Mouse (Mus musculus): Measurements from ENCODE around the gene Slc39a5. TPM values are rescaled to one million over a fixed set of nuclear protein-coding genes. Genes with fewer than 3 reads are reported as not detected.

Gene Slc39a5
- polyA plus RNA-seq, 1 experiment from 2014 or later = 75.1 TPM

GRCm38 (mm10) chr10:128412558-128412957 lies 11.5 kb upstream of the Slc39a5 start:
- Histone ChIP-seq H3K36me3 (ENCODE audit: insufficient read depth, low read length) (peaks cover 28% of the 10 kb centered on the region), H3K9ac (replicated peaks; ENCODE audit: low read length) (peak overlapping the region; percentile 93), H3K4me2 (replicated peaks; ENCODE audit: low read depth, low read length) (peak overlapping the region; percentile 94), H3K27ac (ENCODE audit: low read length) (peak overlapping the region; percentile 98; the same call in 1 of the 2 replicates), H3K9me3 (ENCODE audit: low read length) (no peaks in the 10 kb centered on the region), H3K27me3 (ENCODE audit: insufficient read depth, low read length) (no peaks in the 10 kb centered on the region), H3K4me1 (ENCODE audit: insufficient read depth, low read length) (peaks cover 32% of the 10 kb centered on the region), H3K4me3 (ENCODE audit: low read length) (peak overlapping the region; percentile 99)
- no peak for ATAC-seq (ENCODE audit: low FRiP score, low TSS enrichment)
- WGBS = 36% methylated on average over 1 of the region's 1 CpGs

- Histone ChIP-seq H3K4me2 (replicated peaks; ENCODE audit: low read depth, low read length) (peak overlapping the region; percentile 94), H3K4me3 (ENCODE audit: low read length) (peak overlapping the region; percentile 99), H3K9ac (replicated peaks; ENCODE audit: low read length) (peak overlapping the region; percentile 93), H3K4me1 (ENCODE audit: insufficient read depth, low read length) (peaks cover 32% of the 10 kb centered on the region), H3K9me3 (ENCODE audit: low read length) (no peaks in the 10 kb centered on the region), H3K27me3 (ENCODE audit: insufficient read depth, low read length) (no peaks in the 10 kb centered on the region), H3K36me3 (ENCODE audit: insufficient read depth, low read length) (peaks cover 23% of the 10 kb centered on the region), H3K27ac (ENCODE audit: low read length) (peak overlapping the region; percentile 98)
- ATAC-seq (ENCODE audit: low FRiP score, low TSS enrichment) = no peak
- WGBS = 0% methylated on average over 14 of the region's 14 CpGs
Measured at GRCm38 (mm10) chr10:128412055-128412381, 11.0 kb upstream of the Slc39a5 start.

- H3K27ac ChIP-seq (ENCODE audit: low read length) = peak within 1 kb of the TSS; percentile 98
- H3K36me3 ChIP-seq (ENCODE audit: insufficient read depth, low read length) = peaks cover 17% of the 10 kb centered on the region
- peaks cover 32% of the 10 kb centered on the region for H3K4me1 ChIP-seq (ENCODE audit: insufficient read depth, low read length)
- no peaks in the 10 kb centered on the region for H3K9me3 ChIP-seq (ENCODE audit: low read length)
- H3K4me3 ChIP-seq (ENCODE audit: low read length) = peak within 1 kb of the TSS; percentile 99
- peak within 1 kb of the TSS; percentile 94 for H3K4me2 ChIP-seq (replicated peaks; ENCODE audit: low read depth, low read length)
- H3K27me3 ChIP-seq (ENCODE audit: insufficient read depth, low read length) = no peaks in the 10 kb centered on the region
- ATAC-seq (ENCODE audit: low FRiP score, low TSS enrichment) = peak; percentile 94
- peak within 1 kb of the TSS; percentile 93 for H3K9ac ChIP-seq (replicated peaks; ENCODE audit: low read length)
- 0% methylated on average over 50 of the region's 50 CpGs for WGBS
Measured at GRCm38 (mm10) chr10:128411211-128412054, 10.4 kb upstream of the Slc39a5 start, which contains the start of the genes Nabp2 and Rnf41. TSS of gene Nabp2 (minus strand) at chr10:128411492. TSS of gene Rnf41 (plus strand) at chr10:128411657.

- Histone ChIP-seq H3K9me3 (ENCODE audit: low read length) (no peaks in the 10 kb centered on the region), H3K4me3 (ENCODE audit: low read length) (peak overlapping the region; percentile 99), H3K27ac (ENCODE audit: low read length) (peak overlapping the region; percentile 98), H3K27me3 (ENCODE audit: insufficient read depth, low read length) (no peaks in the 10 kb centered on the region), H3K9ac (replicated peaks; ENCODE audit: low read length) (peak overlapping the region; percentile 55), H3K4me2 (replicated peaks; ENCODE audit: low read depth, low read length) (peak overlapping the region; percentile 94), H3K36me3 (ENCODE audit: insufficient read depth, low read length) (peaks cover 17% of the 10 kb centered on the region), H3K4me1 (ENCODE audit: insufficient read depth, low read length) (peaks cover 32% of the 10 kb centered on the region)
- ATAC-seq (ENCODE audit: low FRiP score, low TSS enrichment) = no peak
- 11% methylated on average over 4 of the region's 4 CpGs for WGBS
Measured at GRCm38 (mm10) chr10:128410560-128410845, 9.5 kb upstream of the Slc39a5 start.

- peak overlapping the region; percentile 99 for H3K4me3 ChIP-seq (ENCODE audit: low read length)
- H3K4me1 ChIP-seq (ENCODE audit: insufficient read depth, low read length) = peaks cover 32% of the 10 kb centered on the region
- 6% methylated on average over 36 of the region's 36 CpGs for whole genome bisulfite sequencing
- H3K27ac ChIP-seq (ENCODE audit: low read length) = peak overlapping the region; percentile 98
- peaks cover 14% of the 10 kb centered on the region for H3K36me3 ChIP-seq (ENCODE audit: insufficient read depth, low read length)
- peak; percentile 88 for ATAC-seq (ENCODE audit: low FRiP score, low TSS enrichment)
- no peaks in the 10 kb centered on the region for H3K9me3 ChIP-seq (ENCODE audit: low read length)
- H3K27me3 ChIP-seq (ENCODE audit: insufficient read depth, low read length) = no peaks in the 10 kb centered on the region
- peak overlapping the region; percentile 77 for H3K9ac ChIP-seq (replicated peaks; ENCODE audit: low read length)
- H3K4me2 ChIP-seq (replicated peaks; ENCODE audit: low read depth, low read length) = peak overlapping the region; percentile 96
Measured at GRCm38 (mm10) chr10:128409692-128410559, 8.9 kb upstream of the Slc39a5 start.

GRCm38 (mm10) chr10:128408591-128409535 lies 7.8 kb upstream of the Slc39a5 start:
- no peak for ATAC-seq (ENCODE audit: low FRiP score, low TSS enrichment)
- WGBS = 17% methylated on average over 35 of the region's 35 CpGs
- H3K4me1 ChIP-seq (ENCODE audit: insufficient read depth, low read length) = peaks cover 32% of the 10 kb centered on the region
- peak overlapping the region; percentile 99 for H3K4me3 ChIP-seq (ENCODE audit: low read length)
- peaks cover 10% of the 10 kb centered on the region for H3K36me3 ChIP-seq (ENCODE audit: insufficient read depth, low read length)
- peak overlapping the region; percentile 77 for H3K9ac ChIP-seq (replicated peaks; ENCODE audit: low read length)
- peak overlapping the region; percentile 96 for H3K4me2 ChIP-seq (replicated peaks; ENCODE audit: low read depth, low read length)
- H3K9me3 ChIP-seq (ENCODE audit: low read length) = no peaks in the 10 kb centered on the region
- H3K27me3 ChIP-seq (ENCODE audit: insufficient read depth, low read length) = no peaks in the 10 kb centered on the region
- H3K27ac ChIP-seq (ENCODE audit: low read length) = peak overlapping the region; percentile 67

GRCm38 (mm10) chr10:128403931-128404330 lies 2.9 kb upstream of the Slc39a5 start:
- H3K4me1 ChIP-seq (ENCODE audit: insufficient read depth, low read length) = peaks cover 12% of the 10 kb centered on the region
- no peaks in the 10 kb centered on the region for H3K9me3 ChIP-seq (ENCODE audit: low read length)
- no peak overlapping the region for H3K9ac ChIP-seq (replicated peaks; ENCODE audit: low read length)
- no peak overlapping the region for H3K4me3 ChIP-seq (ENCODE audit: low read length)
- H3K36me3 ChIP-seq (ENCODE audit: insufficient read depth, low read length) = peaks cover 10% of the 10 kb centered on the region
- no peak overlapping the region for H3K27ac ChIP-seq (ENCODE audit: low read length)
- no peaks in the 10 kb centered on the region for H3K27me3 ChIP-seq (ENCODE audit: insufficient read depth, low read length)
- 84% methylated on average over 7 of the region's 7 CpGs for WGBS
- H3K4me2 ChIP-seq (replicated peaks; ENCODE audit: low read depth, low read length) = no peak overlapping the region
- ATAC-seq (ENCODE audit: low FRiP score, low TSS enrichment) = no peak

- no peaks in the 10 kb centered on the region for H3K9me3 ChIP-seq (ENCODE audit: low read length)
- H3K27ac ChIP-seq (ENCODE audit: low read length) = no peak overlapping the region
- H3K27me3 ChIP-seq (ENCODE audit: insufficient read depth, low read length) = no peaks in the 10 kb centered on the region
- no peak overlapping the region; the same call in 1 of the 2 replicates for H3K9ac ChIP-seq (replicated peaks; ENCODE audit: low read length)
- H3K4me3 ChIP-seq (ENCODE audit: low read length) = no peak overlapping the region
- peaks cover 10% of the 10 kb centered on the region for H3K4me1 ChIP-seq (ENCODE audit: insufficient read depth, low read length)
- no peak overlapping the region for H3K4me2 ChIP-seq (replicated peaks; ENCODE audit: low read depth, low read length)
- WGBS = 77% methylated on average over 9 of the region's 9 CpGs
- no peak for ATAC-seq (ENCODE audit: low FRiP score, low TSS enrichment)
- peaks cover 10% of the 10 kb centered on the region for H3K36me3 ChIP-seq (ENCODE audit: insufficient read depth, low read length)
Measured at GRCm38 (mm10) chr10:128401638-128402037, 609 bp upstream of the Slc39a5 start.

GRCm38 (mm10) chr10:128400338-128400737 lies 691 bp downstream of the Slc39a5 start:
- peak; percentile 79 for ATAC-seq (ENCODE audit: low FRiP score, low TSS enrichment)
- Histone ChIP-seq H3K4me3 (ENCODE audit: low read length) (peak overlapping the region; percentile 25), H3K27me3 (ENCODE audit: insufficient read depth, low read length) (no peaks in the 10 kb centered on the region), H3K9me3 (ENCODE audit: low read length) (no peaks in the 10 kb centered on the region), H3K36me3 (ENCODE audit: insufficient read depth, low read length) (peaks cover 6% of the 10 kb centered on the region; the same call in 1 of the 2 replicates), H3K4me2 (replicated peaks; ENCODE audit: low read depth, low read length) (peak overlapping the region; percentile 31), H3K27ac (ENCODE audit: low read length) (peak overlapping the region; percentile 59), H3K4me1 (ENCODE audit: insufficient read depth, low read length) (peaks cover 10% of the 10 kb centered on the region), H3K9ac (replicated peaks; ENCODE audit: low read length) (0 out of 2 replicates have a peak overlapping the region, but pooled peaks have one; percentile 25)
- 22% methylated on average over 5 of the region's 5 CpGs for WGBS

Measured in kidney, embryonic 16.5 days (tissue).